Mouse (Mus musculus): ENCODE data around the gene Slc5a9.
"Not testable (repeated sequence)": the region's sequence is repeated elsewhere in the genome, so short reads cannot be mapped to it uniquely, and the experiment has no call there.

Slc5a9 gene

GRCm38 (mm10) chr4:111902775-111903174 lies at the start of gene Slc5a9:
Gene Slc5a9, minus strand, starts transcription at chr4:111902918.
- no peak for DNase-seq

GRCm38 (mm10) chr4:111919092-111919491 lies 16.4 kb upstream of the Slc5a9 start, which contains the start of gene Skint8:
Gene Skint8, plus strand, starts transcription at chr4:111919392.
- no peak for DNase-seq

GRCm38 (mm10) chr4:111907926-111908325 lies 5.2 kb upstream of the Slc5a9 start:
- DNase-seq: no peak

GRCm38 (mm10) chr4:111901473-111901872 lies 1.2 kb downstream of the Slc5a9 start:
- DNase-seq: no peak

- DNase-seq: not testable (repeated sequence)
These were observed 2.2 kb downstream of the Slc5a9 start for GRCm38 (mm10) chr4:111900491-111900890.

- DNase-seq: peak; percentile 34 to 62
These were observed 4.2 kb downstream of the Slc5a9 start for GRCm38 (mm10) chr4:111898566-111898965.

GRCm38 (mm10) chr4:111897755-111898154 lies 5.0 kb downstream of the Slc5a9 start:
- peak; percentile 59 to 71 for DNase-seq

- DNase-seq: no peak
These were observed 10.6 kb downstream of the Slc5a9 start for GRCm38 (mm10) chr4:111892138-111892537.

- peak; percentile 62 to 84 for DNase-seq
These were observed 16.1 kb downstream of the Slc5a9 start for GRCm38 (mm10) chr4:111886607-111887006.

- DNase-seq: peak; percentile 59 to 78
These were observed 16.7 kb downstream of the Slc5a9 start for GRCm38 (mm10) chr4:111886018-111886417.

GRCm38 (mm10) chr4:111883543-111883942 lies 19.2 kb downstream of the Slc5a9 start:
- no peak for DNase-seq

- no peak for DNase-seq
These were observed 22.4 kb downstream of the Slc5a9 start for GRCm38 (mm10) chr4:111880112-111880875.

GRCm38 (mm10) chr4:111867743-111868401 lies 34.8 kb downstream of the Slc5a9 start:
- no peak for DNase-seq

- DNase-seq: no peak
These were observed 36.0 kb downstream of the Slc5a9 start for GRCm38 (mm10) chr4:111866701-111867100.

GRCm38 (mm10) chr4:111852626-111853025 lies 50.1 kb downstream of the Slc5a9 start:
- DNase-seq: no peak

GRCm38 (mm10) chr4:111838882-111839281 lies 63.8 kb downstream of the Slc5a9 start:
- no peak for DNase-seq
